Mouse (Mus musculus) lung, adult 2 months (tissue): ENCODE measurements around the gene Nfkbie. TPM values are rescaled to one million over a fixed set of nuclear protein-coding genes. Genes with fewer than 3 reads are reported as not detected.

ENCODE experiments used
- DNase-seq: peaks from one replicate; pipeline ENCODE4 v3.0.0; 2022
- H3K4me1 ChIP-seq: fragments of 200-500 bp; 2 replicates; pipeline ENCODE4 v1.6.1; 2011; ENCODE audit warnings: low read length; ENCODE audit not compliant: control insufficient read depth, insufficient read depth
- H3K4me3 ChIP-seq: fragments of 200-500 bp; replicated peaks from 2 replicates; pipeline ENCODE3; 2011; ENCODE audit warnings: low read depth, mild to moderate bottlenecking, control low read depth, low read length; ENCODE audit errors: extremely low read depth
- CTCF ChIP-seq: fragments of 200-500 bp; IDR thresholded peaks from 2 replicates; pipeline ENCODE4 v1.5.1; 2011; ENCODE audit warnings: mild to moderate bottlenecking, low read length, control low read depth; ENCODE audit not compliant: insufficient read depth
- POLR2A ChIP-seq: fragments of 200-500 bp; IDR thresholded peaks from 2 replicates; pipeline ENCODE4 v1.6.1; 2011; ENCODE audit warnings: low read depth, mild to moderate bottlenecking, control low read depth, low read length, borderline replicate concordance; ENCODE audit errors: extremely low read depth
- WGBS: fragments of 180-500 bp; shearing (Covaris S2); methylation state at CpG from one replicate; pipeline ENCODE4 v1.1.7; 2018; 5-methylcytosine and 5-hydroxymethylcytosine counted together
- polyA plus RNA-seq: library from polyadenylated mRNA; depleted of rRNA; stranded (reverse); fragments of >200 nt; gene quantifications from 2 replicates; pipeline ENCODE4 v1.2.3, GENCODE M21; 2012

Nfkbie gene
- polyA plus RNA-seq, 1 experiment = 7.8 TPM

DNA sequence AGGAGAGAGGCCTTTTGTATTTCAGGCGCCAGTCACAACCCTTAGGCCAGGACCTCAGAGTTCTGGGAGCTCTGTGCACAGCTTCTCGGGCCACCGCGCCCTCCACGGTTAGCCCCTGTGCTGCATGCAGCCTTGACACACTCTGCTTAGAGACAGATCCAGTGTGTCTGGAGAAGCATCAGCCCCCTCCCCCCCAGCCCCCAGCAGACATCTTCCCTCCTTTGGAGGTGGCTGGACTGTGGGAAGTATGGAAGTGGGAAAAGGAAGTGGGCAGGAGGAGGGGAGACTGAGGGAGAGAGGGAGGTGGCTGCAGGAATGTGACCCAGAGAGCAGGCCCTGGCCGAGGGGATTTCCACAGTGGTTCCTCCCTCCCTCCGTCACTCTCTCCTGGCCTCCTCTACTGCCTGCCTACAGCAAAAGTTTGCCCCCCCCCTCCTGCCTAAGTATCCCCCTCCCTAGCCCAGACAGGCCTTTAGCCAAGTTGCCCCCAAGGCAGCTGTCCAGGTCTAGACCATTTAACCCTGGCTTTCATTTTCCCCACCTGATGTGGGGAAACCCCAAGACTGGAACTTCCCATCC is 1.8 kb downstream of the Nfkbie start:
- WGBS = 70% methylated on average over 7 of the region's 7 CpGs
- no peak for DNase-seq
- Histone ChIP-seq H3K4me3 (peak overlapping the region; percentile 34), H3K4me1 (peaks cover 2% of the 10 kb centered on the region; the same call in 1 of the 2 replicates)
- TF ChIP-seq CTCF = no peak
- TF ChIP-seq POLR2A = no peak

DNA sequence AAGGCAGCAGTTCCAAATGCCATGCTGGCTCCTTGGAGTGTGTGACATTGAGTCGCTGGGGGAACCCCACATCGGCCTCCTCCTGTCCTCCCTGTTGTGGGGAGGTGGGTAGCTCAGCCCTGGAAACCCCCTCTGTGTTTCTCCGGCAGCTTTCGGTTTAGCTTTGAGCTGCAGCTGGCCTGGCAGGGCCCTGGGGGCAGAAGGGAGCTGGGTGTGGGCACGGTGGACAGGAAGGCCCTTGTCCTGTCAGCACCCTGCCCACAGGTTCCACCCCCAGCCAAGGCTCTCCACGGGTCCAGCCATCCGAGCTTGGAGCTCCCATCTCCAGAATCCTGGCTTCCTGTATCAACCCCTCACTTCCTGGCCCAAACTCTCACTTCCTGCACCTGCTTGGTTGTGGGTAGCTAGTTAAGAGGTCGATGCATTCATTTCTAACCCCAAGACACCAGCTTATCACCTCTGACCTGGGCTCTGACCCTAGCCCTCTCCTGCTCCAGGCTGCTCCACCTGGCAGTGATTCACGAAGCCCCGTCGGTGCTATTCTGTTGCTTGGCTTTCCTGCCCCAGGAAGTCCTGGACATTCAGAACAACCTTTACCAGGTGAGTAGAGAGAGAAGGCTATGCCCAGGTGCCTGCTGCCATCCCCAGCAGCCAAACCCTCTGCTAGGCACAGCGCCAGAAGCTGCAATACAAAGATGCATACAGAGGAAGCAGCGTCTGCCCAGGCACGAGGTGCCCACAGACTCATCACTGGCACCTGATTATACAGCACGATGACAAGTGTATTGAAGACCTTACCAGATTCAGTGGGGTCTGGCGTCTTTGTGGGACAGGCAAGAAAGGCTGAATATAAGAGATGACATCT is 2.7 kb downstream of the Nfkbie start:
- no peak overlapping the region for H3K4me3 ChIP-seq
- 56% methylated on average over 16 of the region's 16 CpGs for WGBS
- peaks cover 2% of the 10 kb centered on the region; the same call in 1 of the 2 replicates for H3K4me1 ChIP-seq
- no peak for DNase-seq
- TF ChIP-seq CTCF = no peak
- TF ChIP-seq POLR2A = no peak

DNA sequence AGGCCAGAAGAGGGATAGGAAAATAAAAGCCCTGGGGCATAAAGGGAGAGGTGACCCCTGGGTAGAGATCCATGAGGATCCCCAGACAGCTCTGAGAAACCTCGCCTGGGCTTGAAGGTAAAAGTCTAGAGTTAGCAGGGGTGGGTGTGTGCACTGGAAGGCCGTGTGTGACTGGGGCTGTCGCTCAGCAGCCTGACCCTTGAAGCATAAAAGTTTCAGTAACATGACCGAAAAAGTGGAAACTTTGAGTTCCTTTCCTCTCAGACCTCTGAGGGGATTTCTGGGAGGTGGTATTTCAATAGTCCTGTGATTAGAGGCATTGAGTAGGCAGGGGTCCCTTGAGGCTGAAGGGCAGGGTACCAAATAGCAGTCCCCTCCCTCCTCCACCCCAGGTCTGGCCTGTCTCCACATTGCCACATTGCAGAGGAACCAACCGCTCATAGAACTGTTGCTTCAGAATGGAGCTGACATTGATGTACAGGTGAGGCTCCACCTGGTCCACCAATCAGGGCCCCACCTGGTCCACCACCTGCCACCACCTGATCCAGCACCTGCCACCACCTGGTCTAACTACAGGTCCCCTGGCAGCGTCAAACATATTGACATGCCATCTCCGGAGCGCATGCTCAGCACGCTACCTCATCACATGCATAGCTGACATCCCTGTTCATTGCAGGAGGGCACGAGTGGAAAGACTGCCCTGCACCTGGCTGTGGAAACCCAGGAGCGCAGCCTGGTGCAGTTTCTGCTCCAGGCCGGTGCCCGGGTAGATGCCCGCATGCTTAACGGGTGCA is 4.4 kb downstream of the Nfkbie start:
- H3K4me1 ChIP-seq = peaks cover 9% of the 10 kb centered on the region
- DNase-seq = no peak
- no peak overlapping the region for H3K4me3 ChIP-seq
- WGBS = 87% methylated on average over 15 of the region's 15 CpGs
- no peak for TF ChIP-seq CTCF
- no peak for TF ChIP-seq POLR2A

GRCm38 (mm10) chr17:45563216-45563615 is 7.7 kb downstream of the Nfkbie start:
- TF ChIP-seq CTCF = no peak
- no peak for TF ChIP-seq POLR2A
- peaks cover 6% of the 10 kb centered on the region for H3K4me1 ChIP-seq
- WGBS = 61% methylated on average over 12 of the region's 12 CpGs
- no peak overlapping the region for H3K4me3 ChIP-seq
- no peak for DNase-seq

DNA sequence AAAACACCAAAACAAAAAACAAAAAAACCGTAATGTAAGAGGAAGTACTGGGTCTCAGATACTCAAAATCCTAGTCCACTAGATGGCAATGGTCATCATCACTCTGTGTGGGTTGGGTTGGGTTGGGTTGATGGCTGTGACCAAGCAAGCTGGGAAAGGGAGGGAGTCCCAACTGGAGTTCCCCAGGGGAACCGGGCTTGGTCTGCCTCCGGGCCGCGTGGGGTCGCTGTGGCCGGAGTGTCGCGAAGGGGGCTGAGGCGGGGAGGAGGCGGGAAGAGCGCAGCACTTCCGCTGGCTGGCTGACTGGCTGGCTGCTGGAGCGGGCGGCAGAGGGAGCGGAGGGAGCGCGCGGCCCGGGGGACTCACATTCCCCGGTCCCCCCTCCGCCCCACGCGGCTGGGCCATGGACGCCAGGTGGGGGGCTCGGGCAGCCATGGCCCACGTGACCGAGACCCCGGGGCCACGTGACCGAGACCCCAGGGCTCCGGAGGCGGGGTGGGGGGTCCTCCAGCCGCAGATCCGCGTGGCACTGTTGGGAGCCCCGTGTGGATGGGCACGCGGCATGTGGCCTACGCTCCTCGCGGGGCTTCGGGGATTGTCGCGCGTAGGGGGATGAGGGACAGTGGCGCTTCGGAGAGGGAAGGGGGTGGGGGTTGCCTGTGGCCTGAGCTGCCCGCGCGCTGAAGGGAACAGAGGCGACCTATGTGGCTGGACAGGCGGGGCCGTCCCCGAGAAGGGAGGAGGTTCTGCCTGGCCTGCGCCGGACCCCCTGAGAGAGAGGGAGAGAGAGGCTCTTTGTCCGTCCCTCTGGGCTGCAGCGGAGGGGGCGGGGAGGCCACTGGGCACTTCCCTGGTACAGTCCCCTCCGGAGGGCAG is 8.4 kb downstream of the Nfkbie start, which contains the start of gene Slc35b2:
TSS of gene Slc35b2 (plus strand) at position 220 of the 876 bp plus-strand sequence.
- DNase-seq = peak; percentile 89
- Histone ChIP-seq H3K4me1 (peaks cover 6% of the 10 kb centered on the region), H3K4me3 (peak within 1 kb of the TSS; percentile 95)
- under 1% methylated on average over 58 of the region's 61 CpGs for WGBS
- TF ChIP-seq POLR2A (peak; percentile 64; the same call in 1 of the 2 replicates), CTCF (peak; percentile 51; the same call in 1 of the 2 replicates)

GRCm38 (mm10) chr17:45564531-45565084 is 9.1 kb downstream of the Nfkbie start:
- Histone ChIP-seq H3K4me1 (peaks cover 6% of the 10 kb centered on the region), H3K4me3 (peak overlapping the region; percentile 95)
- no peak for DNase-seq
- TF ChIP-seq POLR2A = no peak
- no peak for TF ChIP-seq CTCF
- 16% methylated on average over 18 of the region's 18 CpGs for WGBS

DNA sequence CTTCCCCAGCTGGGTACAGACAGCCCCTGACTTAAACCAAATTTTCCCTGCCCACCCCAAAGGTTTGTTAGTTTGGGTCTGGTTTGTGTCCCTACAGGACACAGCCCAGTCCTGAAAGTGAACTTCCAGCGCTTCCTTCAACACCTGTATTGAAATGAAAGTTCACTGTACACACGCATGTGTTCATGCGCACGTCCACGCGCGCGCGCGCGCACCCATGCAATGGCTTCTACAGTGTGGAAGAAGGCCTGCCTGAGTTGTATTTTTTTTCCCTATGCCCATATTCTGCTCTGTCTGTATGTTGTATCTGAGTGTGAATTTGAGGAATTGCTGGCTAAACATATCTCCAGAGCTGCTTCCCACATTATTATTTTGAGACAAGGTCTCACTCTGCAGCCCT is 9.6 kb downstream of the Nfkbie start:
- TF ChIP-seq POLR2A (no peak), CTCF (no peak)
- DNase-seq = no peak
- no peak overlapping the region for H3K4me3 ChIP-seq
- H3K4me1 ChIP-seq = peaks cover 6% of the 10 kb centered on the region
- WGBS = 90% methylated on average over 11 of the region's 11 CpGs

DNA sequence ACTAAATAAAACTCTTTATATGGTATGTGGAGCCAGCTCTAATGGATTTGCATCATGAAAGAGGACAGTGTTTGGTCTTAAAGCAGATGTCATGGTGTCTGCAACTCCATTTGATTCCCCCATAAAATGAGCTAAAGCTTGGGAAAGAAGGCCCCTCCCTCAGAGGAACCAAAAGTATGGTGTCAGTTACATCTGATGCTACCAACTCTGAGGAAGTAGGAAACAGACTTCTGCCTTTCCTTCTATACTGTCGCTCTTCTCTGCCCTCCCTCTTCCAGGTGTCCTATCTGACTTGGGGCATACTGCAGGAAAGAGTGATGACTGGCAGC is 10.5 kb downstream of the Nfkbie start:
- TF ChIP-seq CTCF = no peak
- no peak for TF ChIP-seq POLR2A
- DNase-seq = no peak
- Histone ChIP-seq H3K4me1 (peaks cover 6% of the 10 kb centered on the region), H3K4me3 (no peak overlapping the region)
- 68% methylated on average over 1 of the region's 1 CpGs for WGBS
